Mouse (Mus musculus) neutrophil, adult 65 days (primary cell): Measurements from ENCODE around the gene Mlxipl. TPM values are rescaled to one million over a fixed set of nuclear protein-coding genes. Genes with fewer than 3 reads are reported as not detected.

Source experiments
- total RNA-seq: library from RNA; stranded (reverse); gene quantifications from 2 replicates; pipeline ENCODE4 v1.2.4, GENCODE M21; 2023

Gene Mlxipl
- total RNA-seq = 0.77 TPM in 1 of 2 replicates, not detected in the other

DNA sequence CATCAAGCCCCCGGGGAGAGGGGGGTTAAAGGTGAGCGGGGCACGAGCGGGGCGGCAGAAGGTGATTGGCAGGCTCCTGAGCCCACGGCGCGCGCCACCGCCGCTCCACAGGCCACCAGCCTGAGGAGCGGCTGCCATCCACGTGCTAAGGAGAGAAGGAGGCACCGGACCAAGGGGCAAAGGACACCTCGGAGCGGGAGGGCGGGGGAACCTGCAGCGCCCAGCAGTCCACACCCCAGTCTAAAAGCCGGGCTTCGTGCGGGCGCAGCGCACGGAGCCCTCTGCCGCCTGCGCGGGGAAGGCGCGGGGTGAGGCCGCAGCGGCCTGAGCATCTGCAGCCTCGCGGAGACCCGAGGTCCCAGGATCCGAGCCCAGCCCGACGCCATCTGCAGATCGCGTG, at the start of gene Mlxipl:
Gene Mlxipl (plus strand): TSS at position 238 of the 400 bp plus-strand sequence.

DNA sequence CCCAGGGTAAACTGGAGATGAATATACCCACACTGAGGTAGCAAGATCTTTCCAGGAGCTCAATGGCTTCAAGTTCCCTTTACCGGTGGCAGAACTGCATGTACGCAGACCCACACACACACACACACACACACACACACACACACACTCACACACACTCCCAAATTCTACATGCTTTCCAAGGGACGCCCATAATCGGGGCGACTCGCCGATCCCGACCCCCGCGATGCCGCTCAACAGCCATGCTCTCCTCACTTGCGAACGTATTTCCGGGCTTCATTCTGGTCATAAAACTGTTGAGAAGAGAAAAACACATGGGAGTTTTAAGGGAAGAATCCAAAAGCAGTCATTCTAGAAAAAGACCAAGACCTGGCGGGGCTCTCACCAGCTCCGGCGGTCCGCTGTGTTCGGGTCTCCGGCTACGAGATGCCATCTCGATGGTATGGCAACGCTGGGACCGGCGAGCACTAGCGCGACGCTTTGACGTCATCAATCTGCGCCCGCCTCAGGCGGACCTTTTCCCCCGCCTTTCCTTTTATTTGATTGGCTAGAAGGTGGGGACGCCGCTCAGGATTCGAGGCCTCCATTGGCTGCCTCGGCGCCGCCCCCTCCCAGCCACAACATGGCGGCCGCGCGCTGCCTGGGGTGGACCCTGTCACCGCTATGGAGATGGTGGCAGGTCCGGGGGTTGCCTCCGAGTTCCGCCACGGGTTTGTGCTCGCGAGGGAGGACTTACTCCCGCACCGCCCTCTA, 25.9 kb upstream of the Mlxipl start, which contains the start of gene Dnajc30:
Gene Dnajc30 (plus strand): TSS at position 574 of the 753 bp plus-strand sequence.

DNA sequence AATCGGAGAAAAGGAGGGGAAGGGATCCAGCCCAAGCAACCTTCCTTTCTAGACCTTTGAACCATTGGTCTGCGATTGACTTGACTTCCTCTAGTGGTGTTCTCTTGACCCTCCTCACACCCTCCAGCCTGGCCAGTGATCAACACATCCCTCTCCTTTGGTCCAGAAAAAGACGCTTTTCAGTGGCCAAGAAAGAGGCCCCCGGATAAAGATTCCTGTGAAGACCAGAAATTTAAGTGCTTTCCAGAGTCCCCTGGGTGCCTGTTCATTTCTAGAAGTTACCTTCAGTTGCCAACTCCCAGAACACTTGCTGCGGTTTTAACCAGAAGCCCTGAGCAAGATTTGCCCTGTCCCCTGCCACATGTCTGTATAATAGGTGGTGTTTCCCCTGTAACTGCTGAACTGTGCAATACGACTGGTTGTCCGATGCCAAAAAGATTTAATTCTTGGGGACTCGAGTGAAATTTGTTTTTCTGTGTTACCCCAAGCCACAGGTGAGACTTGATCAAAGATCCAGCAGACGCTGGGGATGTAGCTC, 24.7 kb upstream of the Mlxipl start, which contains the start of gene Bud23:
Gene Bud23 (minus strand): TSS at position 51 of the 538 bp plus-strand sequence.

DNA sequence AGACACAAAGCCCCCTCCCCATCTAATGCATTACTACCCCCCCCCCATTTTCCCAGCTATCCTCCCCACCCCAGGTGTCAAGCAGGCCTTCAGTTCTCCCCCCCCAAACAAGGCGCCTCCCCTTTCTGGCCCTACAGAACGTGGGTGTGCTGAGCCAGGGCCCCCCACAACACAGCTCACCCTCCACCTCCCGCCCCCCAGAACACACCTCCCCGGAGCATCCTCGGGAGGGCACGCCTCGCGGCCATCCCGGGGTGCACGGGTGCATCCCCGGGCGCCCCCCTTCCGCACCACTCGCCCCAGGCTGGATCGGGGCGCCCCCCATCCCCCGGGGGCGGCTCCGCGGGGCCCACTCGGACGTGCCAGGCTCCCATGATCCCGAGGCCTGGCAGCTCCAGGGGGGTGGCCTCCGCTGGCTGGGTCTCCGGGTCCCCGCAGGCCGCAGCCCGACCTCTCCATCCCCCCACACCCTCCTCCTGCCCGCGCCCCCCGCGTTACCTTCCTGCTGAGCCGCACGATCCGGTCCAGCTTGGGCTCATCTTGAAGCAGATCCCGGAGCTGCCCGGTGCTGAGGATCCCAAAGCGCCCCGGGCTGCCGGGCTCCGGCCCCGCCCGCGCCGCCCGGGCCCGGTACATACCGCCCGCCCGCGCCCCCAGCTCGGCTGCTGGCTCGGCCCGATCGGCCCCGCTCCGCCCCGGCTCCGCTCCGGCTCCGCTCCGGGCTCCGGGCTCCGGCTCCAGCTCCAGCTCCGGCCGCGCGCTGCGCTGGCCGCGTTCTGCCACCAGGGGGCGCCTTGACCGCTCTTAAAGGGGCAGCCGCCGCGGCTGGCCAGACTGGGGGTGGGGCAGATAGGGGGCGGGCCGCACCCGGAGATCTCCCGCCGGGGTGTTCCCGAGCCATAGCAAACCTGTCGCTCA, 11.9 kb upstream of the Mlxipl start, which contains the start of gene Vps37d:
Gene Vps37d (minus strand): TSS at position 703 of the 918 bp plus-strand sequence.

DNA sequence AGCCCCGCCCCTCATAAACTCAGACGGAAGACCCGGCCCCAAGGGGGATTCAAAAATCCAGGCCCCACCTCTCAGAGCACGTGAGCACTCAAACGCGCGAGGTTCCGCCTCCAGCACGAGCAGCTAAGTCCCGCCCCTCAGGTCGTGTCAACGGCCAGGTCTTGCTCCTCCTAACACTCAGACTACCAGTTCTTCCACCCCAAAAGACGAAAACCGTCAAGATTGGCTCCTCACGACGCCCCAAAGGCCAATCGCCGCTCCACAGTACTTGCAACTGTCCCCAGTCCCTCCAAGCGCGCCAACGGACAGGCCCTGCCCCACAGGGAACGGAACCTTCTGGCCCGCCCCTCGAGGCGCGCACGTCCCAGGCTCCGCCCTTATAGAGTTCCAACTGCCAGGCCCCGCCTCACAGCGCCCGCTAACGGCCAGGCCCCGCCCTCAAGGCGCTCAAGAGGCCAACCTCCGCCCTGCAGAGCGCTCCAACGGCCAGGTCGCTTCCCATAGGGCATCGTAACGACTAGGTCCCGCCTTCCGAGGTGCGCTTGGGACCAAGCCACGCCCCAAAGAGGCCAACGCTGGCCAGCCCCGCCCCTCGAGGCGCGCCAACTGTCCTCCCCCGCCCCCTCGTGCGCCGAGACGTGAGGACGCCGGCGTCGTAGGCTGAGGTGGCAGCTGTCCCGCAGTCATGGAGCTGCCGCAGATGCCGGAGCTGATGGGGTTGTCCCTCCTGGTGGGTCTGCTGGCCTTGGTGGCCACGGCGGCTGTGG, 59.5 kb downstream of the Mlxipl start, which contains the start of gene Tbl2:
Gene Tbl2 (plus strand): TSS at position 605 of the 767 bp plus-strand sequence.

DNA sequence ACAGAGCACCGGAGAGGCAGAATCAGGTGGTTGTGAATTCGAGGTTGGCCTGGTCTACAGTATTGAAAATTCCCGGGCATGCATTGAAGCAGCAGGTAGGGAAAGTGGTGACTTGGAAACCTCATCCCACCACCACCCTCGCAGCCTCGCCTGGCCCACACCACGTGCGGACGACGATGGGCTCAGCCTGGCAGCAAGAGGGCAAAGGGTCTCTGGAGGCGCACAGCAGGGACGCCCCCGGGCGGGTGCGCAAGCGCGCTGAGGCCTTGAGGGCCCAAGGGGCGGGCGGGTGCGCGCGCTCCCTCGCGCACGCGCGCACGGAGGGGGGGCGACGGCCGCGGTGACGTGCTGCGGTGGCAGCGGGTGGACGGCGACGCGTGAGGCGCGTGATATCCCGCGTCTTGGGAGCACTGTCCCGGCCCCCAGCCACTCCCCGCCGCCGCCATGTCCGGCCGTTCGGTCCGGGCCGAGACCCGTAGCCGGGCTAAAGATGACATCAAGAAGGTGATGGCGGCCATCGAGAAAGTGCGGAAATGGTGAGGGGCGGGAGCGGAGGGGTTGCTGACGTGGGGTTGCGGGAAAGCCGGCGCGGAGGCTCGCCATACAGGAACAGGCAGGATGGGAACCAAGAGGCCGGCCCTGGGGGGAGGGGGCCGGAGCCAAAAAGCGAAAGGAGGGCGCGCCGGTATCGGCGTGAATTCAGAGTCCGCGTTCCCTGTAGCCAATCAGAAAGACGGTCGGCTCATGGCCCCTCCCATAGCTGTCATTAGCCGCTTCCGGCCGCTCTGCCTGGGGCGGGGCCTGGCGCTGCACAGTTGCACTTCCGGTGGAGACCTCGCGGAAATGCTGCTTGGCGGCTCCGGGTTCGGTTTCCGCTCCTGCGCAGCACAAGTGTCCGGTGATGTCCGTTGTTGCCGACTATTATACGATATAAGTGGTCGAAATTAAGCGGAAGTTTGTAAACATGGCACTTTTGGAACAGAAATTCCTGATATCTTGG, 78.7 kb downstream of the Mlxipl start, which contains the start of gene Bcl7b:
Gene Bcl7b (plus strand): TSS at position 221 of the 1,000 bp plus-strand sequence.

DNA sequence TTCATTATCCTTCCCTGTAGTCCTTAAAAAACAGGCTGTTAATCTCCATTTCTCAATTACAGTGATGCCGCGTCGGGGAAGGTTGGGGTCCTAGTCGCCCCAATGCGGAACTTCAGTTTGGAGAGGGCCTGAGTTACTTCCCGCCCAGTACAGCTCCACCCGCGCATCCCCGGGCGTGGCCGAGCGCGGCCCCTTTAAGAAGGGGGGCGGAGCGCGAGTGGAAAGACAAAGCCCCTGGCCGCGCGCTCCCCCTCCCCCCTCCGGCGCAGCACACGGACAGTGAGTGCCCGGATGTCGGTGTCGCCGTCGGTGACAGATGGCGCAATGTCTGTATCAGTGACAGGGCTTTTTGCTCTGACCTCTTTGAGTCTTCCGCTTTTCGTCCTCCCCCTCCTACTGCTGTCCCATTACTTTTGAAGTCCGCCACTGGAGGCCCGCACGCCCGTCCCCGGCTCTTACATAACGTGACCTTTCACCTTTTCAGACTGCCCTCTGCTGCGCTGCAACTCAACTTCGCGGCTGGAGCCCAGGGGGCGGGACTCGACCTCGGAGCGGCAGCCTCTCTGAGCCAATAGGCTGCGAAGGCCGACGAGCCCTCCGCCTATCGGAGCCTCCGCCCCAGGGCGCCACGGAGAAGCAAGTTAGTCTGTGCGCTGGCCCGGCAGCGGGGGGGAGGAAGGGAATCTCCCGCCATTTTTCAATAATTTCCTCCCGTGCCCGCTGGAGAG, 97.1 kb downstream of the Mlxipl start, which contains the start of gene Baz1b:
Gene Baz1b (plus strand): TSS at position 644 of the 728 bp plus-strand sequence.

Other genes with a start within 250 kb of the Mlxipl start
- not detected in 2 replicates for gene Tmem270, start 183.2 kb upstream of the Mlxipl start, total RNA-seq
- gene Cldn13, start 174.4 kb upstream of the Mlxipl start, total RNA-seq = 0.60 and 1.4 TPM in 2 replicates
- gene Mettl27, start 157.5 kb upstream of the Mlxipl start, total RNA-seq = 1.6 and 1.8 TPM in 2 replicates
- not detected in 2 replicates for gene Cldn4, start 143.0 kb upstream of the Mlxipl start, total RNA-seq
- not detected in 2 replicates for gene Cldn3, start 103.7 kb upstream of the Mlxipl start, total RNA-seq
- gene Abhd11, start 80.7 kb upstream of the Mlxipl start, total RNA-seq = 16.6 and 19.8 TPM in 2 replicates
- gene Stx1a, start 66.4 kb upstream of the Mlxipl start, total RNA-seq = 0.29 TPM in 1 of 2 replicates, not detected in the other
- gene Dnajc30, start 25.7 kb upstream of the Mlxipl start, total RNA-seq = 14.7 and 16.3 TPM in 2 replicates
- 35.7 and 37.2 TPM in 2 replicates for gene Bud23, start 24.9 kb upstream of the Mlxipl start, total RNA-seq
- not detected in 2 replicates for gene Vps37d, start 11.6 kb upstream of the Mlxipl start, total RNA-seq
- 8.1 and 9.3 TPM in 2 replicates for gene Tbl2, start 59.8 kb downstream of the Mlxipl start, total RNA-seq
- 32.0 and 34.6 TPM in 2 replicates for gene Bcl7b, start 78.4 kb downstream of the Mlxipl start, total RNA-seq
- 79.3 and 103 TPM in 2 replicates for gene Baz1b, start 97.4 kb downstream of the Mlxipl start, total RNA-seq
- gene Fzd9, start 161.3 kb downstream of the Mlxipl start, total RNA-seq = 0.19 and 0.27 TPM in 2 replicates